Mouse (Mus musculus): Measurements from ENCODE around the gene Htr7.

Gene Htr7

GRCm38 (mm10) chr19:36057231-36057811 is at the start of gene Htr7:
Gene Htr7, minus strand, starts transcription at chr19:36057507.
- peak; percentile 11 for DNase-seq (ENCODE audit: low spot score in 2 of 2)

- no peak for DNase-seq (ENCODE audit: low spot score in 2 of 2)
These were observed 46.6 kb upstream of the Htr7 start for GRCm38 (mm10) chr19:36103909-36104308.

DNA sequence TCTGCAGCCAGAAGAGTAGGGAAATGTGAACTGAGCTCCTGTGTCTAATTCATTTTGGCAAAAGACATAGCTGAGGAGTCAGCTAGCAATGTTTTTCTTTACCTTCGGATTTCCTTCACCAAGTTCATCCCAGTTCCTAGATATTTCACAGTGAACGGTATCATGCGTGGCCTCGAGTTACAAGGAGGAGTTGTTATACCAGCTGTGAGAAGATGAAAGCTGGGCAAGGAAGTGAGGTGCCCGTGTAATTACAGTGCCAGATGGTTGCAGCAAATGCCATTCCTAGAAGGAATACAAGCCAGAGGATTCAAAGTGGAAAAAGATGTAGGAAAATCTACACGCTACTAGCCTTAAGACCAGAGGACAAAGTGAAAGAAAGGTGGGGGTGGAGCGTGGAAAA is 41.6 kb upstream of the Htr7 start:
- DNase-seq (ENCODE audit: low spot score in 2 of 2), result no peak

GRCm38 (mm10) chr19:36098265-36098664 is 41.0 kb upstream of the Htr7 start:
- no peak for DNase-seq (ENCODE audit: low spot score in 2 of 2)

DNA sequence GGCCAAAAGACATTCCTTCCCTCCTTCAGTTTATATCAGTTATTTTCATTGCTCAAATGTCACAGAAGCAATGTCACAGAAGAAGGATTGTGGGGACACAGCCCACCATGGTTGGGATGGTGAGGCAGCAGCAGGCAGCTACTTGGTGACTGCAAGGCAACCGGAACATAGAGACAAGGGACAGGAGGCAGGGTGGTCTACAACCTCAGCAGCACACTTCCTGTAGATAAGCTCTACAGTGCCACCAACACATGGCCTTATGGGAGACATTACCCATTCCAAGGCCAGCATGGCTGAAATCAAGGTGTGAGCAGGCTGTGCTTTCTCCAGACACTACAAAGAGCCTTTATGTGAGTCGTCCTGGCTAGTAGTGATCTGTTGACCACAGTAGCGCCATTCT is 39.9 kb upstream of the Htr7 start:
- DNase-seq (ENCODE audit: low spot score in 2 of 2), result no peak

GRCm38 (mm10) chr19:36090781-36091180 is 33.5 kb upstream of the Htr7 start:
- DNase-seq (ENCODE audit: low spot score in 2 of 2), result no peak

DNA sequence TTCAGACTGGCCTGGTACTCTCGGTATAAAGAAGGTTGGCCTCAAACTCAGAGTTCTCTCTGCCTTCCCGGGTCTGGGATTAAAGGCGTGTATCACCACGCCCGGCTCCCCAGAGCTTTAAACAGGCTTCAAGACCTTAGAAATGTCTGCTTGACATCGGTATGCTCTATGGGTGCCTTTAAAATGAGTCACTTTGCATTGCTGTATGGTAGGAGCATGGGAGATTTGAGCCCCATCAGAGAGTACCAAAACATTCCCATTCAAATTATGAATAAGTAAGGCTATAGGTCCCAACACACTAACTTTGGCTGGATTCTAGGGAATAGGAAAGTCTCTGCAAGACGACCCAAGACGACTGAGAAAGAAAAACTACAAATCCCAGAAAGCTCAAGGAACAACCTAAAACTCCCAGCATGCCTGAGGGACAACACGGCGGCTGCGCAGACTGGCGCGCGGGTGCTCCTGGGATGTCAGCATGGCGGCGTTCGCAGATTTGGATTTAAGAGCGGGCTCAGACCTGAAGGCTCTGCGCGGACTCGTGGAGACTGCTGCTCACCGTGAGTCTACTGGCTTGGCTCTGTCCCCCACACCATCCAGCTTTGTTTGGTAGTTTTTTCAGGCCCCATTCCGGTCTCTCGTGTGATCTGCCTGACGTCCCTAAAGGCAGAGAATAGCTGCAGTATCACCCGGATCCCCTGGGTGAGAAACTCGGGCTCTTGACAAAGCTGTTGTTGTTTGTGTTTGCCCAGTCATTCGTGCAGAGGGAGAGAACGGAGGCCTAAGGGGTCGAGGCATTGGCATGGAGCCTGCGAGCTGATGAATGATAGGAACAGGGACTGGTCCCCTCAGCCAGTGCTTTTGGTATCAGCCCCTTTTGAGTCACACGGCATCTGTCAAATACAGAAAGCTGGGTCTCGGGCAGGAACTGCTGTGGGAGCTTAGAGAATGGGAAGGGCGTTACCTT is 26.2 kb upstream of the Htr7 start, which contains the start of gene Rpp30:
Gene Rpp30 (plus strand): TSS at position 455 of the 964 bp plus-strand sequence.
- DNase-seq (ENCODE audit: low spot score in 2 of 2), result peak; percentile 74 to 86

- peak in 1 of 2 experiments; percentile 20 for DNase-seq (ENCODE audit: low spot score in 2 of 2)
These were observed 25.4 kb upstream of the Htr7 start for GRCm38 (mm10) chr19:36082606-36083261.

GRCm38 (mm10) chr19:36062801-36063529 is 5.7 kb upstream of the Htr7 start:
- DNase-seq (ENCODE audit: low spot score in 2 of 2), result no peak

DNA sequence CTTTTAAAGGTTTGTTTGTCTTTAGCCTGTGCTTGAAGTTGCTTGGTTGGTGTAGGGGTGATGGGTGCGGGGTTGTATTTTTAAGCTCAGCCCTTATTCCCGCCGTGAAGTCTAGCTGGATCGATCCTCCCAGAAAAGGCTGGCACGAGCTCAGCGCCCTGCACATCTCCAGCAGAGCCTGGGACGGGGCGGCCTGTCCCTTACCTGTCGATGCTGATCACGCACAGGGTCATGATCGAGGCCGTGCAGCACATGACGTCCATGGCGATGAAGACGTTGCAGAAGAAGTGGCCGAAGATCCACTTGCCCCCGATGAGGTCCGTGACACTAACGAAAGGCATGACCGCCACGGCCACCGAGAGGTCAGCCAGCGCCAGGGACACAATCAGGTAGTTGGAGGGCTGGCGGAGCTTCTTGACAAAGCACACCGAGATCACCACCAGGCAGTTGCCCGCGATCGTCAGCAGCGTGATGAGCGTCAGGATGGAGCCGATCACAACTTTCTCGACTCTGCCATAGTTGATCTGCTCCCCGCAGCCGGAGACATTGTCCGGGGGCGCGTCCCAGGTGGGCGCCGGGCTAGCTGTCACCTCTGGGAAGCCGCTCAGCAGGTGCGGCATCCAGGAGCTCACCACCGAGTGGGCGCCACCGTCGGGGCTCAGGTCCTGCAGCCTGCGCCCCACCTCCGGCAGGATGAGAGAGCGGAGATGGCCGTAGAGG is 645 bp downstream of the Htr7 start:
- DNase-seq (ENCODE audit: low spot score in 2 of 2), result peak in 1 of 2 experiments; percentile 25

GRCm38 (mm10) chr19:36046046-36046445 is 11.3 kb downstream of the Htr7 start:
- DNase-seq (ENCODE audit: low spot score in 2 of 2), result no peak

- no peak for DNase-seq (ENCODE audit: low spot score in 2 of 2)
These were observed 42.5 kb downstream of the Htr7 start for GRCm38 (mm10) chr19:36014836-36015235.

- DNase-seq (ENCODE audit: low spot score in 2 of 2), result no peak
These were observed 51.0 kb downstream of the Htr7 start for GRCm38 (mm10) chr19:36006277-36006676.

GRCm38 (mm10) chr19:36004961-36005360 is 52.3 kb downstream of the Htr7 start:
- no peak for DNase-seq (ENCODE audit: low spot score in 2 of 2)

- DNase-seq (ENCODE audit: low spot score in 2 of 2), result no peak
These were observed 54.5 kb downstream of the Htr7 start for GRCm38 (mm10) chr19:36002476-36003445.

GRCm38 (mm10) chr19:36001512-36001911 is 55.8 kb downstream of the Htr7 start:
- no peak for DNase-seq (ENCODE audit: low spot score in 2 of 2)

DNA sequence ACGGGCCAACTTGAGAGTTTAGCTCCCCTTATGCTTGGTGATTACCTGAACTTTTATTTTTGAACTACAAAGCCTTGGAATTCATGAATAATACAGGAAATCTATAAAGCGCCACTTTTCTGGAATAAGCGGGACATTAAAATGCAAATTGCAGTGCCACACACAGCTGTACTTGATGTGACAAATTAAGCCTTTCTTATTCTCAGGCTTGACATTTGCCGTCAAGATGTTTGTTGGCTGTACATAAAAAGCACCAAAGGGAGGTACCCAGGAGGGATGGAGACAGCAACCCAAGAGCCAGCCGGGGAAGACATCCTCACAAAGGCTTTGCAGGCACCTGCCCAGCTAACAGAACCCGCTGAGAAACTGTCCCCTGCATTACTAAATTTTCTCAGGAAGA is 56.4 kb downstream of the Htr7 start:
- no peak for DNase-seq (ENCODE audit: low spot score in 2 of 2)

GRCm38 (mm10) chr19:35997384-35997783 is 59.9 kb downstream of the Htr7 start:
- no peak for DNase-seq (ENCODE audit: low spot score in 2 of 2)

DNA sequence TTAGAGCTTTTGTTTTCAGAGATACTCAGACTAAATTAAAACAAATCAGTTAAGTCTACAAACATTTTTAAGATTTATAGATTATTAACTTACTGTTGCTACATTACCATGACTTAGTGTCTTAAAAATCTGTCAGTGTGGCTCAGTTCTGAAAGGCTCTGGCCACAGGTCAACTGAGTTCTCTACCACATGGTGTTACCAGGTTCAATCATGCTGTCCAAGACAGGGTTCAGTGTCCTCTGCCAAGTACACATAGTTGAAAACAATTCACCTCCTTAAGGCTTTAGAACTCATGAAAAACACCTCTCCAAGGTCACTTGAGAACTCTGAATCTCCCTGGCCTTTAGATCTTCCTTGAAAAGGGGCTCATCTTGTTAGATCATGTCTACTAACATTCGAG is 69.8 kb downstream of the Htr7 start:
- DNase-seq (ENCODE audit: low spot score in 2 of 2), result no peak

DNA sequence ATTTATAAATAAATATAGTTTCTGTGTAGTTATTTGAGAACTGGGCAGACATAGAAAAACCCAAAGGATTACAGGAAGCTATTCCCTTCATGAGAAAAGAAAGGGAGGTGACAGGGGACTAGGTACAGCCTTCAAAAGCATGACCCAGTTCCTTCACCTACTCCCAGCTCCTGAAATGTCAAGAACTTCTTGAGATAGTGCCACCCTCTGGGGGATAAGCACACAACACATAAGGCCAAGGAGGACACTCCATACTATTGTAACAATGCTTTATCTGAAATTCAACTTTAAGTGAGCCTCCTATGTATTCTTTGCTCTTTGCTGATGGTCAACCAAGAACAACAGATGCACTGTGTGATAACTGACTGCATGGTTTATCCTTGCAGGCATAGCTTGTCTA is 82.6 kb downstream of the Htr7 start:
- no peak for DNase-seq (ENCODE audit: low spot score in 2 of 2)

All from frontal cortex, postnatal 10 days (tissue).